Mouse (Mus musculus): ENCODE measurements around the gene Itsn1.

The Itsn1 gene

GRCm38 (mm10) chr16:91838771-91839170 is 109.7 kb downstream of the Itsn1 start:
- in situ Hi-C loops (cut with MboI; ENCODE audit: low sequenced_read_pairs): no loop called here

- in situ Hi-C loops (cut with MboI; ENCODE audit: low sequenced_read_pairs): no loop called here
Observed at GRCm38 (mm10) chr16:91839462-91839861, 110.4 kb downstream of the Itsn1 start.

DNA sequence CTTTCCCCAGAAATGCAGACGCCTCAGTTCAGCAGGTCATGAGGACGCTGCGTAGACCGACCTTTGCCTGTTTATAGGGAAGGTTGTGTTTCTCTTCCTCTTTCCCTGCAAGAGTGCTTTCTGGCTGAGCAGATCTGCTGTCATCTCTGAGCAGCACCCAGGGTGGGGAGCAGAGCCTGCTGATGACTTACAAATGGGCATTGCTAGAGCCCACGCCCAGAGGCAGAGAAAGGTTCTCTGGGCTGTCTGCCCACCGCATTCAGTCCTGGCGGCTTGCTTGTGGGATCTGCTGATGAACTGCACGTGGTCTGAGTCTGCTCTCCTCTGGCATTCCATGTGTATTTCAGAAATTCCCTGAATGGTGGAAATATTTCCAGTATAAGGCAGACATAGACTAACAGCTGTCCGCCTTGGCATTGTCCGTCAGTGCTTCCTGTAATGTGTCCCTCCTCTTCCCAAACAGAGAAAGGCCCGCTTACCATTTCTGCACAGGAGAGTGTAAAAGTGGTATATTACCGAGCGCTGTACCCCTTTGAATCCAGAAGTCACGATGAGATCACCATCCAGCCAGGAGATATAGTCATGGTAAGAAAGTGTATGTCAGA is 112.0 kb downstream of the Itsn1 start:
- in situ Hi-C loops (cut with MboI; ENCODE audit: low sequenced_read_pairs): no loop called here

DNA sequence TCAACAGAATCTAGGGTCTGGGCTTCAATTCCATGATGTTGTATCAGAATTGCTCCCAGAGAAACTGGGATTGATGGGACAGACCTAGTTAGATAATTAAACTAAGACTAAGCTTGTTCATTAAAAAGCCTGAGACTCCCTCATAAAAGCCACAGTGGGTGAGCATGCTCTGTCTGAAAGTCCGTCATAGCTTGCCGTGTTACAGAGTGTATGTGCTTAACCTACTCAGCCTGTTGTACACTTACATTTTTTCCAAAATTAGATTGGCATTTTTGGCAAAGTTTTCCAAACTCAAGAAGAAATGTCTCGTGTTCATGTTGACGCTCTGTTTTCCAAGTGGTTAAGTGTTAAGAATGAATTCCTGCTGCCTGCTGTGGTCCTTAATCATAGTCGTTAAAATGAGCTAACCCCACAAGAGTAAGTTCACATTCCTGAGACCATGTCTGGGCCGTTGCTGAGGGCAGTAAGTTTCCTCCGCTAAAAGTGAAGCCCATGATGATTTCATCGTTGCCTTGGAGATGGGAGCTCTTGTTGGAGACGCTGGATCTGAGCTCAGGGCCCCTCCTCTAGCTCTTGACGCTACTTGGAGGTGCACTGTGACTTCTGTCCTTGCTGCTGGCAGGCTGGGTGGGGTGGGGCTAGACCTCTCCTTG is 117.1 kb downstream of the Itsn1 start:
- in situ Hi-C loops (cut with MboI; ENCODE audit: low sequenced_read_pairs): no loop called here

- in situ Hi-C loops (cut with MboI; ENCODE audit: low sequenced_read_pairs): no loop called here
Observed at GRCm38 (mm10) chr16:91847525-91848225, 118.6 kb downstream of the Itsn1 start.

DNA sequence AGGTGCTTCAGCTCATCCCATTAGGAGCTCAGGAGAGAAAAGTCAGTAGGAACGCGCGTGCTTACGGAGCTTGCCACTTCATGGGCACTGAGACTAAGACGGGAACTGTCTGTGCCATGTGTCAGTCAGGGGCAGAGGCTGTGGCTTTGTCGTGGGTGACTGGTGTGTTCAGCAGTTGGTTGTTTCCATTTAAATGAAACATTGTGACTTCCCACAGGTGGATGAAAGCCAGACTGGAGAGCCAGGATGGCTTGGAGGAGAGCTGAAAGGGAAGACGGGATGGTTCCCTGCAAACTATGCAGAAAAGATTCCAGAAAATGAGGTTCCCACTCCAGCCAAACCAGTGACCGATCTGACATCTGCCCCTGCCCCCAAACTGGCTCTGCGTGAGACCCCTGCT is 119.4 kb downstream of the Itsn1 start:
- in situ Hi-C loops (cut with MboI; ENCODE audit: low sequenced_read_pairs): no loop called here

- in situ Hi-C loops (cut with MboI; ENCODE audit: low sequenced_read_pairs): no loop called here
Observed at GRCm38 (mm10) chr16:91848906-91849603, 120.0 kb downstream of the Itsn1 start.

- in situ Hi-C loops (cut with MboI; ENCODE audit: low sequenced_read_pairs): no loop called here
Observed at GRCm38 (mm10) chr16:91850175-91850574, 121.1 kb downstream of the Itsn1 start.

DNA sequence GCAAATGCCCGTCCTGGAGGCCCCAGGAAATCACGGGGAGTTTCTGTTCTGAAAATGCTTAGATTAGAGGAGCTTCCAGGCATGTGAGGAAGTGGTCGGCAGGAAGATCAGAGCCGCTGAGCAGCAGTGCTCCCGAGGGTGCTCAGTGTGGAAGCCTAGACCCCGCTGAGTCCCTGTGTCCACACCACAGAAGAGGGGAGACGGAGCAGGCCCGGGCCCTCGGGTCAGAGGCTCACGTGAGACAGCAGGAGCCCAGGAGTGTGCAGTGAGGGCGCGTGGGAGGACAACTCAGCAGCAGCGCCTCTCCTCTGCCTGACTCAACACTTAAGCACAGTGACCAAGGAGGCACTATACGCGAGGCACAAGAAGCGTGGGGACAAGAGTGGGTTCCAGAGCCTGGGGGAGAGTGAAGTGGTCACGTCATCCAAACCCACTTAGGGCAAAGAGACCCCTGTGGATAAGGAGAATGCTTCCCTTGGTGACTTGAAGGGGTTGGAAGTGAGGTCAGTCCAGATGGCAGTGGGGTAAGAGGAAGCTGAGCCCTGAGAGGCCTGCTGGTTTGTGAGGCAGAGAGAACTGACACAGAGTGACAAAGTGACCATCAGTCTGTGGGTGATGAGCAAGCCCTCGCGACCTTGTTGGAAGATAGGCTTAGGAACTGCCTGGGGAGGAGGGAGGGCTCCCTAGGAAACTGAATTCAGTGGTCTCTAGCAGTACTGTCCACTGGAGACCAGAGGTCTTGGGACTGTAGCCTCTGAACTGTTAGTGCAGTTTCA is 122.6 kb downstream of the Itsn1 start:
- in situ Hi-C loops (cut with MboI; ENCODE audit: low sequenced_read_pairs): no loop called here

DNA sequence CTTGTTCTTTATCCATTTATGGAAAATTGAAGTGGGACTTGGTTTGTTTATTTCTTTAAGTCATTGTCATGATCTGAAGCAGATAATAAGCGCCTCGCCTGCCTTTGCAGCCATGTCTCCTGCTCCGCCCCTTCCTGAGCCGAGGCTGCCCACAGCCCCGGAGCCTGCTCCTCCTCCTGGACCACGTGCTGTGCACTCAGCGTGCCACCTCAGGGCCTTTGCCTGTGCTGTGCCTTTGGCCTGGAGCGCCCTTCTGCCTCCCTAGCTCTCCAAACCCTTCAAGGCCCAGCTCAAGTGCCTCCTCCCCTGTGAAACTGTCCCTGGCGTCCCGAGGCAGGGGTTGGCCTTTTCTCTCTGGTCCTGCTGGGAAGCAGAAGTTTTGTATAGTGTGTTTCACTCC is 123.7 kb downstream of the Itsn1 start:
- in situ Hi-C loops (cut with MboI; ENCODE audit: low sequenced_read_pairs): no loop called here

GRCm38 (mm10) chr16:91853223-91853622 is 124.1 kb downstream of the Itsn1 start:
- in situ Hi-C loops (cut with MboI; ENCODE audit: low sequenced_read_pairs): no loop called here

- in situ Hi-C loops (cut with MboI; ENCODE audit: low sequenced_read_pairs): no loop called here
Observed at GRCm38 (mm10) chr16:91858695-91859094, 129.6 kb downstream of the Itsn1 start.

- in situ Hi-C loops (cut with MboI; ENCODE audit: low sequenced_read_pairs): no loop called here
Observed at GRCm38 (mm10) chr16:91859203-91859602, 130.1 kb downstream of the Itsn1 start.

GRCm38 (mm10) chr16:91859958-91860357 is 130.9 kb downstream of the Itsn1 start:
- in situ Hi-C loops (cut with MboI; ENCODE audit: low sequenced_read_pairs): no loop called here

DNA sequence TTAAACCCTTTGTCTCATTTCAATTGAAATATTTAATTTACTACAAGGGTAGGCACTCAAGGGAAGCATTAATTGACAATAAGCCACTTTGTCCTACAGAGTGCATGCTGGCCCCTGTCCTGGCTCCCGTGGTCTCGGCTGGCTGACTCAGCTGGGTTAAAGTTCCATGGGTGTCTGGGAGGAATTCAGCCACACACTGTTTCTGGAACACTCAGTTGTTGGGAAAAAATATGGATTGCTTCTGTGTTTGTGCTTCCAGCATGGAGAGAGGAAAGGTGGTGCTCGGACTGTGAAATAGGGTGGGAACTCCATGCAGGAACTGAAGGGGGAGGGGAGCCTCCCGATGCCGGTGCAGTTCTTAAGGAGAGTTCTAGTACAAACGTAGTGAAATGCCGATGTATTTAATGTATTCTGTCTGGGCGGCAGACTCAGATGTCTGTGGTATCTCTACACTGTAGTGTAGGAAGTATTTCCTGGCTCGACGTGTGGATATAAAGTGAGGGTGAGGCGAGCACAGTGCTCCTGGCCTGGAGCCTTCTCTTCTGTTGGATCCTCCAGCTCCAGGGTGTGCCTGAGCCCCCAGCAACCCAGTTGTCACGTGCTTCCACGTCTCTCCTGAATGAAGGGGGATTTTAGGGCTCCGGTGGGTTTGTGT is 131.5 kb downstream of the Itsn1 start:
- in situ Hi-C loops (cut with MboI; ENCODE audit: low sequenced_read_pairs): no loop called here

DNA sequence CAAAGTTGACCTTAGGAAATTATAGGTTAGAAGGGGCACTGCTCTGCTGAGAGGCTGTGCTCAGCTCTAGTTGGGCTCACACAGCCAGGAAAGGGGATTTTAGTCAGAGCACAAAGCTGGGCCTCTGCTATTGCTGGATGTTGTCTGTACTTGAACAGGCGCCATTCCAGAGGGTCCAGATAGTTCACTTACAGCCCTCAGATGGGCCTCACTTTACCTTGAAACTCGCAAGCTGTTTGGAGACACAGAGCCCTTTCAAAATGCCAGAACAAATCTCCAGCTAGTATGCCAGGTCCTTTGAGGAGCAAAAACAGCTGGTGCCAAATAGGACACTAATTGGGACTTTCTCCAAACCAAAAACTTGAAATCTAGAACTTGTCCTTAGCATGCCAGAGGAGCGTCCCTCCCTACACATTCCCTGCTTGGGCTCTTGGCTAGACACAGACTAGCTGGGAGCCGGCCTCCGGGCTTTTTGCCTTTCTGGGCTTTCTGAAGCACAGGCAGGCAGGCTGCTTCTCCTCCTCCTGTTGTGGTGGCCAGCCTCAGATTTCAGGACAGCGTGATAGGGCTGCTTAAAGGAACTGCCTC is 132.8 kb downstream of the Itsn1 start:
- in situ Hi-C loops (cut with MboI; ENCODE audit: low sequenced_read_pairs): no loop called here

DNA sequence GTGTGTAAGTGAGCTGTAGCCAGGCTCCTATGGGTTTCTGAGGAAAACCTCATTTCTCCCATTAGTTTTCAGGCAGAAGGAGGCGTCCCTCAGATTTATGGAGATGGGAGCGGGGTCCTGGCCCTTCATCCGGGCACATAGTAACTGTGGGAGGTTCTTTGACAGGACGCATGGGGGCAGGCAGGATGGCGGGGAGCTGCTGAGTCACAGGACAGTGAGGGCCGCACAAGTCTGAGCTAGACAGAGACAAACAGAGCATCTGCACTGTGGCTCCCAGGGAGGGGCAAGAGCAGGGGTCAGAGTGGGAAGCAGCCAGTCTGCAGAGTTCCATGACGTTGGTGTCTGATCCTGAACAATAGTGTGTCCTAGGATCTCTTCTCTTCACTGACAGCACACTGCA is 133.8 kb downstream of the Itsn1 start:
- in situ Hi-C loops (cut with MboI; ENCODE audit: low sequenced_read_pairs): no loop called here

DNA sequence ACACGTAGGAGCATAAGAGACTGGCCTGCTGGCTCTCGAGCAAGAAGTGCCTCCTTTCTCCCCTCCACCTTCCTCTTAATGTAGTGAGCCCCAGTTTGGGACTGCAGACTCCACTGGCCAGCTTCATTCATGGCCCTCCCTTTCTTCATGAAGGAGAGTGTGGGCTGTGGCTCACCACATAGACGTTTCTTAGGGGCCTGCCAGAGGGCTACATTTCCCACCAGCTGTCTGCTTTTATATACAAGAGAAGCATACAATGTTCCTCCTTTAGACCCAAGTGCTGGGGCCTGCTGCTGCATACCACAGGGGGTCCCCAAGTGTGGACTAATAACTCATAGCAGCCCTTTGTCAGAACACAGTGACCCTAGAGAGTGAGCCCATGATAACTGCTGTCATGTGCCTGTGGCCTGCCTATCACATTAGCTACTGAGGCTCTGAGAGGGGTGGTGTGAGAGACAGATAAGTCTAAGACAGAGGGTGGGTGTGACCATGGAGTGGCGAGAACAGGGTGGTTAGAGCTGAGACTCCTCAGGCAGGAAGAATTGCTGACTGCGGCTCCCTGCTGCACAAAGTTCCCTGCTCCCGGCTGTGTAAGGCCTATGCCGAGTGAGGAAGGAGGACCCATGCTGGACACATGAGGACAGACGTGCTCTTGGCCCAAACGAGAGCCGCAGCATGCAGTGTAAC is 135.7 kb downstream of the Itsn1 start:
- in situ Hi-C loops (cut with MboI; ENCODE audit: low sequenced_read_pairs): no loop called here

DNA sequence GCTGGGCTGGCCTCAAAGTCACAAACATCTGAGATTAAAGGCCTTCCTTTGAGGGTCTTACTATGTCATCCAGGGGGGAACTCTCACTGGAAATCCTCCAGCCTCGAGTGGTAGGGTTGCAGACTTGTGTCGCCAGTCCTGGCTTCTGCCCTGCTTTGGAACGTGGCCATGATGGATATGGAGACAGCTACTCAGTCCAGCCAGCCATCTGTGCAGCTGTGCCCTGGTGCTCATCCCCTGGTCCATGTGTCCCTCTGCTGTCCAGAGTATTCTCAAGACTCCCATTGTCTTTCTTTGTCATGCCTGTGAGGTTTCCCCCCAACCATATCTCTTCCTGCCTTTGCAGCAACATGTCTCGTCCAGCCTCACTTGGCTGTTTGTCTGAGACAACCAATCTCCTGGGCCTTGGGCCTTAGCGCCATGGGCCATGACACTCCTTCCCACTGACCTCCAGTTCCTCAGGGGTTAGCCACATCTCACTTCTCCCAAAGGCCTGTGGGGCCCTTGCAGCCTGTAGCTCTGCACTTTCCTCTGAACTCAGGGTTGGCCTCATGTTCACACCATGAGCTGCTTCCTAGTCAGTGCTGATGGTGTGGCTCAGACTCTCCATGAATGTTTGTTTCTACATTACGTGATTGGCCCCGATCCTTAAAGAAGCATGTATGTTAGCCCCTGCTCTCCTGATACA is 136.6 kb downstream of the Itsn1 start:
- in situ Hi-C loops (cut with MboI; ENCODE audit: low sequenced_read_pairs): no loop called here

Data from CH12F3 (cell line).